Mouse (Mus musculus) natural killer cell, adult 2 months (primary cell): ENCODE measurements around the gene Lsm14a.

ENCODE experiments used
- DNase-seq, 2 experiments: peaks; one replicate each; pipeline ENCODE4 v3.0.0; 2022; ENCODE audit warnings: low spot score in 2 of 2

Lsm14a gene

GRCm38 (mm10) chr7:34312786-34313442 is 80.2 kb downstream of the Lsm14a start:
- no peak for DNase-seq

- no peak for DNase-seq
Measured at GRCm38 (mm10) chr7:34309186-34309764, 83.8 kb downstream of the Lsm14a start.

GRCm38 (mm10) chr7:34308586-34308985 is 84.5 kb downstream of the Lsm14a start:
- no peak for DNase-seq

- no peak for DNase-seq
Measured at GRCm38 (mm10) chr7:34305454-34305853, 87.7 kb downstream of the Lsm14a start.

GRCm38 (mm10) chr7:34302651-34303050 is 90.5 kb downstream of the Lsm14a start:
- DNase-seq, result no peak

- DNase-seq, result no peak
Measured at GRCm38 (mm10) chr7:34301952-34302351, 91.2 kb downstream of the Lsm14a start.

GRCm38 (mm10) chr7:34298818-34299217 is 94.3 kb downstream of the Lsm14a start:
- no peak for DNase-seq

GRCm38 (mm10) chr7:34296124-34296523 is 97.0 kb downstream of the Lsm14a start:
- no peak for DNase-seq
